ENCODE assay signal across 1 mouse cellular context in the genomic region with DNA sequence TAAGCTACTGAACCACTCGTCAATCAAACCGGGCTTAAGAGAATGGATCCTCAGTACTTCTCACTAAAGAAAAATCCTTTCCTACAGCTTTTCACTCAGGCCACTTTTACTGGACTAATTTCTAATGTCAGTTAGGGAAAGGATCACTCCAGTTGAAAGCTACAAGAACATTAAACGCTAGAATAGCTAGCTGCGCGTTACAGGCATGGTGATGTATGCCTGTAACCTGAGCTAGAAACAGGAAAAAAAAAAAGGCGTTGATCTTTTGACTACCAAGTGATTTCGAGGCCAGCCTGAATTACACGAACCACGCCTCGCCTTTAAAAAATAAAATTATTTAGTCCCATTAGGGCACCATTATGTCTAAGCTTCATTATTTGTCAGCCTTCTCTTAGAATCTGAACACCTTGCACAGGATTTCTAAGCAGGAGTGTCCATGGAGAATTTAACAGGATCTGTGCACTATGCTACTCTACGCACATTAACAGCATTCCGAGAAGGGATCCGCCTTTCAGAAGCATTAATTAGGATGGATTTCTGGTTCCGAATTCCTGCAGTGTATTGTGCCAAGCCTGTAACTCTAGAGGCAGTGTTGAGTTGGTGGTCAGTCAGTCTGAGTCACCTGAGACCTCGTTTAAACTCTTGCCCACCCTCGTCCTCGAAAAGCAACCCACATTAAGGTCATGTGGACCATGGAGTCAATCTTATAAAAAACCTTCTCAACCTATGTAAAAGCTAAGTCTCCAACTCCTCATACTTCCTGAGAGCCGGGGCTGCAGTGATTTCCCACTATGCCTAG.
TF ChIP-seq lines count a peak whose summit lies in the region.

No protein-coding gene starts in this region.

TF ChIP-seq in CH12.LX, 34 proteins besides CTCF, POLR2A, EP300 and RAD21 (continued from another document):
- TF ChIP-seq CHD2 (IDR thresholded peaks at IDR 0.05; ENCODE audit: low read length): 0 out of 2 replicates have a peak, but pooled peaks have one; percentile 21
- TF ChIP-seq MAFK (IDR thresholded peaks at IDR 0.05; ENCODE audit: insufficient replicate concordance, low read length): no peak; the same call in 1 of the 2 replicates
- TF ChIP-seq ELF1 (IDR thresholded peaks at IDR 0.05; ENCODE audit: low read depth, low read length): no peak
- TF ChIP-seq UBTF (IDR thresholded peaks at IDR 0.05; ENCODE audit: low read depth, low read length): no peak
- TF ChIP-seq RCOR1 (conservative IDR thresholded peaks at IDR 0.05; ENCODE audit: low read depth, low read length): no peak
- TF ChIP-seq ZKSCAN1 (IDR thresholded peaks at IDR 0.05; ENCODE audit: borderline replicate concordance, low read depth, low read length): no peak
- no peak for TF ChIP-seq GABPA (IDR thresholded peaks at IDR 0.05; ENCODE audit: insufficient replicate concordance, low read depth, low read length)
- peak; percentile 62 for TF ChIP-seq POLR2AphosphoS2 (IDR thresholded peaks at IDR 0.05; ENCODE audit: low read depth, low read length)
- 0 out of 2 replicates have a peak, but pooled peaks have one; percentile 62 for TF ChIP-seq CHD1 (IDR thresholded peaks at IDR 0.05; ENCODE audit: low read depth, low read length)
- TF ChIP-seq NELFE (IDR thresholded peaks at IDR 0.05; ENCODE audit: low read depth, low read length): no peak
- TF ChIP-seq MYC (IDR thresholded peaks at IDR 0.05; ENCODE audit: low read depth, low read length): no peak
- no peak for TF ChIP-seq USF1 (IDR thresholded peaks at IDR 0.05; ENCODE audit: low read depth, low read length)
